Mouse (Mus musculus): ENCODE data around the gene Abca8b.

GRCm38 (mm10) chr11:109991270-109991669 lies 4.4 kb downstream of the Abca8b start:
- TF ChIP-seq CTCF (IDR thresholded peaks at IDR 0.05; ENCODE audit: insufficient read depth, low read depth, low read length) (no peak), POLR2A (IDR thresholded peaks at IDR 0.05; ENCODE audit: insufficient read depth, low read depth, low read length) (no peak)
